Mouse (Mus musculus): ENCODE data around the gene Tepp. TPM values are rescaled to one million over a fixed set of nuclear protein-coding genes. Genes with fewer than 3 reads are reported as not detected.

Tepp gene
- polyA plus RNA-seq, 1 experiment from 2014 or later: 1.7 TPM

DNA sequence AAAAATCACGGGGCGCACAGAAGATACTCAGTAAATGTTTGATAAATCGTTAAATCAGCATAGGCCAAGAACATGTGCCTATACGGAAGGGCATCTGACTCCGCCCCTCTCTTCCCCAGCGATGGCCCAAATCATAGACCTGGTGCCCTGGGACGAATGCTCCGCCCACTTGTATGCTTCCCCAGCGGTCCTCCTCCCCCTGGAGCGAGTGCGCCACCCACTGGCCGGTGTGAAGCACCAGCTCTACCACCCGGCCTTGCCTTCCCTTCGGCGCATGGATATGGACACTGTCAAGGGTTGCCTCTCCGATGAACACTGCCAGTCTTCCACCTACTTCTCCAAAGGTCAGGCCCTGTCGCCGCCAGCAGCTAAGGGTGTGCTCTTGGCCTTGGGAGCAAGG is 2.5 kb downstream of the Tepp start:
- no peak overlapping the region for H3K4me2 ChIP-seq
- 72% methylated on average over 18 of the region's 18 CpGs for WGBS
- no peaks in the 10 kb centered on the region for H3K27me3 ChIP-seq (replicated peaks)
- H3K4me1 ChIP-seq: 0 out of 2 replicates have a peak, but pooled peaks cover 3% of the 10 kb centered on the region
- H3K9ac ChIP-seq (replicated peaks): no peak overlapping the region
- no peaks in the 10 kb centered on the region for H3K36me3 ChIP-seq
- H3K27ac ChIP-seq (replicated peaks): no peak overlapping the region
- ATAC-seq (ENCODE audit: low FRiP score): no peak
- no peaks in the 10 kb centered on the region for H3K9me3 ChIP-seq (replicated peaks)
- no peak overlapping the region for H3K4me3 ChIP-seq (replicated peaks)

DNA sequence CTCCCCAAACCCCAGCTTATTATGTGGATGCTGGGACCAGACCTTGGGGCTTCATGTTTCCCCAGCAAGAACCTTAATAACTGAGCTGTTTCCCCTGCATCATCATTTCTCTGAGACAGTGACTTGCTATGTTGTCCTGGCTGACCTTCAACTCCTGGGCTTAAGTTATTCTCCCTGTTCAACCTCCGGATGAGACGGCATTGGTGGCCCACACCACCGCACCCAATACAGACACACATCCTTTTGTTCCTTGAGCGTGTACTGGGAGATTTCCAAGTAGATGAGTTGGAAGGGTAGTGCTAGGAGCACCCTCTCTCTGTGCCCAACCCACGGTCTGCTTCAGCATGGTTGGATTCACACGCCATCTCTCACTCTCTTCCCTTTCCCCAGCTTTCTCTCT is 3.5 kb downstream of the Tepp start:
- H3K36me3 ChIP-seq: no peaks in the 10 kb centered on the region
- 90% methylated on average over 6 of the region's 6 CpGs for WGBS
- no peak for ATAC-seq (ENCODE audit: low FRiP score)
- no peaks in the 10 kb centered on the region for H3K9me3 ChIP-seq (replicated peaks)
- no peak overlapping the region for H3K4me3 ChIP-seq (replicated peaks)
- H3K27me3 ChIP-seq (replicated peaks): no peaks in the 10 kb centered on the region
- H3K27ac ChIP-seq (replicated peaks): no peak overlapping the region
- H3K9ac ChIP-seq (replicated peaks): no peak overlapping the region
- H3K4me2 ChIP-seq: no peak overlapping the region
- H3K4me1 ChIP-seq: 0 out of 2 replicates have a peak, but pooled peaks cover 3% of the 10 kb centered on the region

DNA sequence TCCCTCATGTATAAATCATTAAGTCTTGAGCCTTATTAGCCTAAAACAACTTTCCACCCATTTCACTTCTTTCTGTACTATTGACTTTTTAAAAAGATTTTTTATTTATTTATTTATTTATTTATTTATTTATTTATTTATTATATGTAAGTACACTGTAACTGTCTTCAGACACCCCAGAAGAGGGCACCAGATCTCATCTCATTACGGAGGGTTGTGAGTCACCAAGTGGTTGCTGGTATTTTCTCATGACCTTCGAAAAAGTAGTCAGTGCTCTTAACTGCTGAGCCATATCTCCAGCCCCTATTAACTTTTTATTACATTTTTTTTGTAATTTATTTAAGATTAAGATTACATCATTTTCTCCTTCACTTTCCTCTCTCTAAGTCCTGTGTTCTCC is 4.3 kb downstream of the Tepp start:
- no peaks in the 10 kb centered on the region for H3K36me3 ChIP-seq
- no peak overlapping the region for H3K9ac ChIP-seq (replicated peaks)
- H3K27ac ChIP-seq (replicated peaks): no peak overlapping the region
- WGBS: 81% methylated on average over 2 of the region's 2 CpGs
- H3K9me3 ChIP-seq (replicated peaks): no peaks in the 10 kb centered on the region
- H3K4me2 ChIP-seq: no peak overlapping the region
- no peak for ATAC-seq (ENCODE audit: low FRiP score)
- H3K27me3 ChIP-seq (replicated peaks): no peaks in the 10 kb centered on the region
- no peak overlapping the region for H3K4me3 ChIP-seq (replicated peaks)
- H3K4me1 ChIP-seq: 0 out of 2 replicates have a peak, but pooled peaks cover 3% of the 10 kb centered on the region

DNA sequence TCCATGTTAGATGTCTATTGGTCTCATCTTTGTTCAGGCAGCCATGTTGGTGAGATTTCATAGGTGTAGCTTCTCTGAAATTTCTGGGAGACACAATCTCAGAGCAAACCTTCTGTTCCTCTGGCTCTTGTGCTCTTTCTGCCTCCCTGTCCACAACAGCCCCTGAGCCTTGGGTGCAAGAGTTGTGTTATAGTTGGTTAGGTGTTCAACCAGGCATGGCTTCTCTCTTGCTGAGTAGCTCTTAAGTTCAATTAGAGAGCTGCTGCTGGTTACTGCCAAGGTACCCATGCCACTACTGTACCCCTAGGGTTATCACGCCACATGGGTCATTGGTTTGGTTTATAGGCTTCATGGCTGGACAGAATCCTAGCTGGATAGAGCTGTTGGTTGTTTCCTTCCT is 5.0 kb downstream of the Tepp start:
- ATAC-seq (ENCODE audit: low FRiP score): no peak
- Histone ChIP-seq H3K27me3 (replicated peaks) (no peaks in the 10 kb centered on the region), H3K4me3 (replicated peaks) (no peak overlapping the region), H3K36me3 (no peaks in the 10 kb centered on the region), H3K4me2 (no peak overlapping the region), H3K9me3 (replicated peaks) (no peaks in the 10 kb centered on the region), H3K9ac (replicated peaks) (no peak overlapping the region), H3K27ac (replicated peaks) (no peak overlapping the region), H3K4me1 (peaks cover 9% of the 10 kb centered on the region)
- WGBS: 93% methylated on average over 1 of the region's 1 CpGs

DNA sequence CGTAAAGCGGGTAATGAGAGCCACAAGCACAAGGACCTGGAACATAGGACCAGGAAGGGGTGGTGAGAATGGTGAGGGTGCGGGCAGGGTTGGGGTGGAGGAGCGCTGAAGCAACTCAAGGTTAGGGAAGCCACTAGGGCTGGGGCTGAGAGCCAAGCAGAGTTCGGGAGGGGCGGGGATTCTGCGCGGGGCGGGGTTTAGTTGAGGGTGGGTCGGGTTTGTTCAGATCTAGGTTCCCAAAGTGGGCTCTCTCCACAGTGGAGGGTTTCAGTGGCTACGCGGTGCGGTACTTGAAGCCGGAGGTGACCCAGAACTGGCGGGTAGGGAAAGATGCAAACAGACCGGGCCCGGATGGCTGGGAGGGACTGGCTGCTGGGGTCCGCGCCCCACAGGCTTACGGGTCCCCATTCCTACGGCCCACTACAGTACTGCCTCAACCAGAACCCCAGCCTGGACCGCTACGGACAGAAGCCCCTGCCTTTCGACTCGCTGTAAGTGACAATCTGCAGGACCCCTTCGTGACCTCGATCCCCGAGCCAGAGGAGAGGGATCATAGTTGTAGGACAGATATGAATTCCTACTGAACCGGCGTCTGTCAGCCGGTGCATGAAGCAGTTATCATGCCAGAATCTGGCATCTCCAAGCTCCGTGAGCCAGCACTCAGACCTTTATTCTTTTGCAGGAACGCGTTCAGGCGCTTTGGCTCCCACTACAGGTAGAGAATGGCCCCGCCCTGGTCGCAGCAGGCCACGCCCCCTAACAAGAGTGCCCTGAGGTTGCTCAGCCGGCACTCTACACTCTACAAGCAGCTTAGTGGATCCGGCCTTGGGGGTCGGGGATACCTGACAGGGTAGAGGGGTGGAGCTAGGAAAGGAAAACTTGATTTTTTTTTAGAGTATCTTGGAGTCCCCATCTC is 10.1 kb downstream of the Tepp start:
- Histone ChIP-seq H3K4me1 (peaks cover 16% of the 10 kb centered on the region), H3K36me3 (peaks cover 12% of the 10 kb centered on the region; the same call in 1 of the 2 replicates), H3K9me3 (replicated peaks) (no peaks in the 10 kb centered on the region), H3K4me3 (replicated peaks) (peak overlapping the region; percentile 45), H3K27ac (replicated peaks) (peak overlapping the region; percentile 54), H3K4me2 (peak overlapping the region; percentile 92), H3K9ac (replicated peaks) (peak overlapping the region; percentile 47), H3K27me3 (replicated peaks) (no peaks in the 10 kb centered on the region)
- ATAC-seq (ENCODE audit: low FRiP score): peak; percentile 82
- 2% methylated on average over 41 of the region's 41 CpGs for WGBS

GRCm38 (mm10) chr8:95323201-95323600 is 12.8 kb downstream of the Tepp start:
- no peak overlapping the region for H3K27ac ChIP-seq (replicated peaks)
- H3K4me1 ChIP-seq: peaks cover 33% of the 10 kb centered on the region
- peaks cover 37% of the 10 kb centered on the region for H3K36me3 ChIP-seq
- no peaks in the 10 kb centered on the region for H3K27me3 ChIP-seq (replicated peaks)
- 86% methylated on average over 3 of the region's 3 CpGs for WGBS
- ATAC-seq (ENCODE audit: low FRiP score): no peak
- no peak overlapping the region for H3K4me2 ChIP-seq
- H3K9me3 ChIP-seq (replicated peaks): no peaks in the 10 kb centered on the region
- H3K9ac ChIP-seq (replicated peaks): no peak overlapping the region
- no peak overlapping the region for H3K4me3 ChIP-seq (replicated peaks)

GRCm38 (mm10) chr8:95324646-95325045 is 14.3 kb downstream of the Tepp start:
- Histone ChIP-seq H3K9me3 (replicated peaks) (no peaks in the 10 kb centered on the region), H3K4me1 (peaks cover 34% of the 10 kb centered on the region), H3K27ac (replicated peaks) (peak overlapping the region; percentile 34; the same call in 1 of the 2 replicates), H3K4me3 (replicated peaks) (no peak overlapping the region), H3K9ac (replicated peaks) (no peak overlapping the region), H3K36me3 (peaks cover 48% of the 10 kb centered on the region), H3K4me2 (no peak overlapping the region), H3K27me3 (replicated peaks) (no peaks in the 10 kb centered on the region)
- no peak for ATAC-seq (ENCODE audit: low FRiP score)
- 54% methylated on average over 5 of the region's 5 CpGs for WGBS

DNA sequence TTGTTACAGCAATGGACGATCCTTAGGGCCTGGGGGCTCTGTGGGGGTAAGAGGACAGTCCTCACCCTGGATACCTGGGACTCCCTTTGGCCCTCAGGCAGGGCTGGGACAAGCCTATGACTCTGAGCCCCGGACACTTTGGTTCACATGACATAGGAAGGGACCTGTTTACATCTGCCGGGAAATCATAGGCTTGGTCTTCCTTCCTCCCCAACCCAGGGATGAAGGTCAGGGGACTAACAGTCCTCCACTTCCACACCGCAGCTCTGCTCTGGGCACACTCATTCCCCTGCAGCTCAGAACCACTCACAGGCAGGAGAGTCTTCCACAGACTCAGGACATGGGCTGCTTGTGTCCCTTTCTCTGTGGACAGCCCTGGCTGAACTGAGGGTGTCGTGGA is 16.5 kb downstream of the Tepp start:
- H3K4me1 ChIP-seq: peaks cover 33% of the 10 kb centered on the region
- H3K9me3 ChIP-seq (replicated peaks): no peaks in the 10 kb centered on the region
- no peak overlapping the region for H3K9ac ChIP-seq (replicated peaks)
- H3K4me2 ChIP-seq: no peak overlapping the region
- no peak overlapping the region for H3K4me3 ChIP-seq (replicated peaks)
- WGBS: 95% methylated on average over 5 of the region's 5 CpGs
- no peak for ATAC-seq (ENCODE audit: low FRiP score)
- no peak overlapping the region for H3K27ac ChIP-seq (replicated peaks)
- H3K27me3 ChIP-seq (replicated peaks): no peaks in the 10 kb centered on the region
- H3K36me3 ChIP-seq: peaks cover 48% of the 10 kb centered on the region

GRCm38 (mm10) chr8:95327866-95328465 is 17.6 kb downstream of the Tepp start:
- no peak for ATAC-seq (ENCODE audit: low FRiP score)
- 84% methylated on average over 46 of the region's 46 CpGs for WGBS
- Histone ChIP-seq H3K9me3 (replicated peaks) (no peaks in the 10 kb centered on the region), H3K36me3 (peaks cover 48% of the 10 kb centered on the region), H3K9ac (replicated peaks) (no peak overlapping the region), H3K4me2 (no peak overlapping the region), H3K27me3 (replicated peaks) (no peaks in the 10 kb centered on the region), H3K4me1 (peaks cover 39% of the 10 kb centered on the region), H3K27ac (replicated peaks) (no peak overlapping the region), H3K4me3 (replicated peaks) (no peak overlapping the region)

GRCm38 (mm10) chr8:95330367-95330766 is 20.0 kb downstream of the Tepp start:
- peak overlapping the region; percentile 61 for H3K4me2 ChIP-seq
- no peaks in the 10 kb centered on the region for H3K9me3 ChIP-seq (replicated peaks)
- no peaks in the 10 kb centered on the region for H3K27me3 ChIP-seq (replicated peaks)
- peaks cover 50% of the 10 kb centered on the region for H3K36me3 ChIP-seq
- no peak for ATAC-seq (ENCODE audit: low FRiP score)
- 88% methylated on average over 1 of the region's 1 CpGs for WGBS
- peaks cover 42% of the 10 kb centered on the region for H3K4me1 ChIP-seq
- H3K4me3 ChIP-seq (replicated peaks): peak overlapping the region; percentile 91
- H3K27ac ChIP-seq (replicated peaks): no peak overlapping the region
- peak overlapping the region; percentile 89 for H3K9ac ChIP-seq (replicated peaks)

DNA sequence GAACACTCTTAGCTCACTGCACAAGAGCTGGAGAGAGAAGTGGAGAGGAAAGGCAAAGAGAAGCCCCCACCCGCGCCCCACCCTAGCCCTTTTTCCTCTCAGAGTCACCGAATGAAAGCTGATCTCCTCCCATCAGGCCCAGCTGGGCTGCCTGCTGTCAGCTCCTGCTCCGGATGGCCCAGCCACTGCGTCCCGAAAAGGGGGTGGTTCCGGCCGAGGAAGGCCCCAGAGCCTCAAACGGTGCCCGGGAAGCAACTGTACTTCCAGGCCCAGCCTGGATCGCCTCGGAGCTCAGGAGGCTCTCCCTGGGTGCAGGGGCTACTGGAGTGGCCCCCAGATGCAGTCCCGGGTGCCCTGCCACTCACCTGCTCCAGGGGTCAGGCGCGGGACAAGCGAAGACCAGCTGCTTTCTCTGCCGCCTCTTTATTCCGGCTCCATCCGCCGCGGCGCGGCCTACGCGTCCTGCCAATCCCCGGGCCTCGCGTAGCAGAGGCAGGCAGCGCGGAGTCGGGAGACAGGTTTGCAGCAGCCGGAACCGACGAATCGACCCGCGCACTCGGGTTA is 20.9 kb downstream of the Tepp start:
- peaks cover 43% of the 10 kb centered on the region for H3K36me3 ChIP-seq
- H3K4me1 ChIP-seq: peaks cover 39% of the 10 kb centered on the region
- peak overlapping the region; percentile 94 for H3K27ac ChIP-seq (replicated peaks)
- peak overlapping the region; percentile 61 for H3K4me2 ChIP-seq
- no peaks in the 10 kb centered on the region for H3K9me3 ChIP-seq (replicated peaks)
- peak overlapping the region; percentile 89 for H3K9ac ChIP-seq (replicated peaks)
- peak overlapping the region; percentile 91 for H3K4me3 ChIP-seq (replicated peaks)
- no peaks in the 10 kb centered on the region for H3K27me3 ChIP-seq (replicated peaks)
- WGBS: under 1% methylated on average over 38 of the region's 38 CpGs
- ATAC-seq (ENCODE audit: low FRiP score): peak; percentile 12

Measured in neural tube, embryonic 15.5 days (tissue).